Mouse (Mus musculus) E14TG2a.4 (cell line): ENCODE data around the gene Dll4.

Experiments
- H3K27me3 ChIP-seq: 2 replicates; pipeline ENCODE4 v1.6.1; 2014; ENCODE audit warnings: low read length, control low read depth; ENCODE audit not compliant: insufficient read depth
- H3K36me3 ChIP-seq: 2 replicates; pipeline ENCODE4 v1.6.1; 2014; ENCODE audit warnings: low read length, control low read depth; ENCODE audit not compliant: insufficient read depth
- H3K4me1 ChIP-seq: replicated peaks from 2 replicates; pipeline ENCODE4 v1.6.1; 2014; ENCODE audit warnings: low read depth, low read length, control low read depth
- H3K4me3 ChIP-seq: replicated peaks from 2 replicates; pipeline ENCODE4 v1.5.1; 2014; ENCODE audit warnings: mild to moderate bottlenecking, low read length
- H3K9me3 ChIP-seq: 2 replicates; pipeline ENCODE4 v1.6.1; 2014; ENCODE audit warnings: low read length, control low read depth
- CTCF ChIP-seq: conservative IDR thresholded peaks from 2 replicates; pipeline ENCODE4 v1.5.1; 2014; ENCODE audit warnings: low read length
- NANOG ChIP-seq: IDR thresholded peaks from 2 replicates; pipeline ENCODE4 v1.6.1; 2014; ENCODE audit warnings: borderline replicate concordance, low read length, mixed read lengths
- POU5F1 ChIP-seq: IDR thresholded peaks from 2 replicates; pipeline ENCODE4 v1.6.1; 2014; ENCODE audit warnings: low read length, borderline replicate concordance

Dll4 gene

GRCm38 (mm10) chr2:119300819-119301493 is 24.6 kb upstream of the Dll4 start:
- Histone ChIP-seq H3K36me3 (peaks cover 34% of the 10 kb centered on the region), H3K4me3 (peak overlapping the region; percentile 47; the same call in 1 of the 2 replicates), H3K27me3 (0 out of 2 replicates have a peak, but pooled peaks cover 3% of the 10 kb centered on the region), H3K9me3 (no peaks in the 10 kb centered on the region), H3K4me1 (peaks cover 59% of the 10 kb centered on the region)
- no peak for TF ChIP-seq POU5F1
- no peak for TF ChIP-seq CTCF
- TF ChIP-seq NANOG, result no peak

DNA sequence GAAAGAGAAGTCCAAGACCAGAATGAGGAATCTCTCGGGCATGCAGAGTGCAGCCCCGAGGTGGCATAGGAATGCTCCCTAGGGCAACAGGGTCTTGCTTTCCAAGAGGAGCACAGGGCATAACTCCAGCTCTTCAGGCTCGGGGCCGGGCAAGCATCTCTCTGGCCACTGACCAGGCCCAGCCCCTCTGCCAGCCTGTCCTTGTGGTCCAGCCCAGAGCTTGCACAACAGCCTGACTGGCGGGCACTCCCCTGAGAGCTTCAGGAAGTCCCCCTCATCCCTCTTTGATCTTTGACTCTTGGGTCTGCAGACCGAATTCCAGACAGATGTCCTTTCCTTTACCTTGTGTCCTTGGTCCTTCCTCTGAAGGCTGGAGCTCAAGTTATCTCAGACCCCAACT is 22.7 kb upstream of the Dll4 start:
- no peaks in the 10 kb centered on the region for H3K9me3 ChIP-seq
- TF ChIP-seq CTCF (no peak), POU5F1 (no peak), NANOG (no peak)
- no peak overlapping the region for H3K4me3 ChIP-seq
- peaks cover 16% of the 10 kb centered on the region for H3K36me3 ChIP-seq
- H3K27me3 ChIP-seq, result 0 out of 2 replicates have a peak, but pooled peaks cover 3% of the 10 kb centered on the region
- peaks cover 50% of the 10 kb centered on the region for H3K4me1 ChIP-seq

GRCm38 (mm10) chr2:119304391-119304790 is 21.2 kb upstream of the Dll4 start:
- Histone ChIP-seq H3K4me1 (peaks cover 47% of the 10 kb centered on the region), H3K27me3 (0 out of 2 replicates have a peak, but pooled peaks cover 3% of the 10 kb centered on the region), H3K9me3 (no peaks in the 10 kb centered on the region), H3K4me3 (no peak overlapping the region), H3K36me3 (peaks cover 4% of the 10 kb centered on the region)
- no peak for TF ChIP-seq NANOG
- TF ChIP-seq CTCF, result no peak
- no peak for TF ChIP-seq POU5F1

GRCm38 (mm10) chr2:119304798-119305208 is 20.8 kb upstream of the Dll4 start:
- H3K27me3 ChIP-seq, result 0 out of 2 replicates have a peak, but pooled peaks cover 3% of the 10 kb centered on the region
- H3K4me1 ChIP-seq, result peaks cover 43% of the 10 kb centered on the region
- no peaks in the 10 kb centered on the region for H3K9me3 ChIP-seq
- TF ChIP-seq NANOG (no peak), CTCF (no peak), POU5F1 (no peak)
- 0 out of 2 replicates have a peak, but pooled peaks cover under 1% of the 10 kb centered on the region for H3K36me3 ChIP-seq
- no peak overlapping the region for H3K4me3 ChIP-seq

- Histone ChIP-seq H3K36me3 (no peaks in the 10 kb centered on the region), H3K4me3 (no peak overlapping the region), H3K4me1 (peaks cover 8% of the 10 kb centered on the region; the same call in 1 of the 2 replicates), H3K27me3 (peaks cover 50% of the 10 kb centered on the region), H3K9me3 (peaks cover 7% of the 10 kb centered on the region)
- TF ChIP-seq NANOG, result no peak
- no peak for TF ChIP-seq CTCF
- TF ChIP-seq POU5F1, result no peak
Observed at GRCm38 (mm10) chr2:119311544-119311943, 14.0 kb upstream of the Dll4 start.

GRCm38 (mm10) chr2:119312380-119312958 is 13.1 kb upstream of the Dll4 start:
- H3K27me3 ChIP-seq, result peaks cover 56% of the 10 kb centered on the region
- H3K9me3 ChIP-seq, result peaks cover 7% of the 10 kb centered on the region
- TF ChIP-seq POU5F1 (no peak), NANOG (no peak), CTCF (no peak)
- H3K4me1 ChIP-seq, result peaks cover 8% of the 10 kb centered on the region; the same call in 1 of the 2 replicates
- H3K4me3 ChIP-seq, result no peak overlapping the region
- no peaks in the 10 kb centered on the region for H3K36me3 ChIP-seq

DNA sequence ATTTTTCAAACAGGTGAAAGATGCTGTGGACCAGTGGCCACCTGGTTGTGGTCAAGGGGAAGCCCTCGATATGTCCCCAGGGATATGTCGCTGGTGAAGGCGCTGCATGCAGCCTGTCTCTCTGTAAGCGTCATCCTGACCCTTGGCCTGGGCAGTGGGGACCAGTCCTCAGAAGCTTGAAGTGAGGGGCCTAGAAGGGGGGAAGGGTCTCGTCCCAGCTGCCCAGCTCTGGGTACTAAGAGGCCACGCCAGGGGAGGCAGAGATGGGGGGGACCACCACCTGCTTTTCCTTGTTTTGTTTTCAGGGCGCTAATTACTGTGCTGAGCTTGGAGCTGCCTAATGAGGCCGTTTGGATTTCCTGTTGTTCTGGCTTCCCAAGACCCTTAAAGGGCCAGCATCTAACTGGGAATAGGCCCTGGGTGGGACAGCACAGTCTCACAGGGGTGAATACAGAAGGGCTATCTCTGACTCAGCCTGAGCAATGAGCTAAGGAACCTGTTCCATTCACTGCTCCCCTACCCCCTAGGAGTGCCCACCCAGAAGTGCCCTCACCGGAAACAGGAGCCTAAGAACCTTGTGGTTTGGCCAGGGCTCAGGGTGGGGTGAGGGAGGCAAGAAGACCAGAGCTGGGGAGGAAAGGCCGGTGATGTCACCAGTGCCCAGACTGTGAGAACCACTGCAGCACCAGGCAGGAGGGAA is 11.7 kb upstream of the Dll4 start:
- TF ChIP-seq POU5F1 (no peak), CTCF (no peak), NANOG (no peak)
- peaks cover 70% of the 10 kb centered on the region for H3K27me3 ChIP-seq

DNA sequence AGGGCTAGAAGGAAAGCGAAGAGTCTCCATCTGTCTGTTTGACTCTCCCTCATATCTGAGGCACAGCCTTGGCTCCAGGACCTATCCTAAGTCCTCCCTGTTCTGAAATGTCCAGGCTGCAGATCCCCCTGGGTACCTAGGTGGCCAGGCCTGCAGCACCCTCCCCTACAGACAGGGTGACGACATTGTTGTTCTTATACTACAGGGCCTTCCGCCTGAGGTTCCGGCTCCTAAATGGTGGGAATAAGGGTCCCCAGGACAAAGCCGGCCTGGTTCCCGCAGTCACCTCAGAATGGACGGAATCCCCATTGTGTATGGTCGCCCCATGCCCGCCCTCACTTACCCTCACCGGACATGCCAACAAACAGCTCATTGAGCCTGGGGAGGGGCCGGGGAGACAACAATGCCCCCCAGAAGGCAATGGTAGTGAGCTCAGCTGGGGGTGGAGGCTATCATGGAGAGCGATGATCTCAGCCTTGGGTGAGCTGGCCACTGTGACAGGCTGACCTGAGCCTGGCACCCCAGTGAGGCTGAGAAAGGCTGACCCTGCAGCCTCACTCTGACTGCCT is 10.8 kb upstream of the Dll4 start:
- Histone ChIP-seq H3K9me3 (peaks cover 7% of the 10 kb centered on the region), H3K36me3 (no peaks in the 10 kb centered on the region), H3K27me3 (peaks cover 78% of the 10 kb centered on the region), H3K4me3 (no peak overlapping the region), H3K4me1 (peaks cover 14% of the 10 kb centered on the region)
- TF ChIP-seq CTCF (no peak), POU5F1 (no peak), NANOG (no peak)

More for the DNA sequence above, 11.7 kb upstream of the Dll4 start:
- H3K36me3 ChIP-seq, result no peaks in the 10 kb centered on the region
- H3K9me3 ChIP-seq, result peaks cover 7% of the 10 kb centered on the region
- no peak overlapping the region for H3K4me3 ChIP-seq
- peaks cover 14% of the 10 kb centered on the region for H3K4me1 ChIP-seq
